Mouse (Mus musculus) liver, embryonic 14.5 days (tissue): ENCODE data around the gene Maea. TPM values are rescaled to one million over a fixed set of nuclear protein-coding genes. Genes with fewer than 3 reads are reported as not detected.
"Not testable (repeated sequence)": the region's sequence is repeated elsewhere in the genome, so short reads cannot be mapped to it uniquely, and the experiment has no call there.

ENCODE experiments used
- ATAC-seq: fragments of 200-750 bp; cut with Nextera tagmentation; 2 replicates; pipeline ENCODE4 v1.8.0; 2017; ENCODE audit warnings: moderate number of reproducible peaks, mild to moderate bottlenecking, moderate library complexity; ENCODE audit not compliant: insufficient read depth
- DNase-seq, 3 experiments: peaks; one replicate each; pipeline ENCODE4 v3.0.0-alpha.2; 2012 to 2013; ENCODE audit warnings: low read depth in 3 of 3, low spot score in 3 of 3
- H3K27ac ChIP-seq: fragments of 300-500 bp; sonication (generic); 2 replicates; pipeline ENCODE4 v1.5.1; 2014; ENCODE audit warnings: moderate library complexity, mild to moderate bottlenecking, control low read depth, inconsistent platforms
- H3K27me3 ChIP-seq: fragments of 300-500 bp; sonication (generic); 2 replicates; pipeline ENCODE4 v1.6.1; 2014; ENCODE audit warnings: mild to moderate bottlenecking, low read length, moderate library complexity; ENCODE audit not compliant: control insufficient read depth, insufficient read depth
- H3K36me3 ChIP-seq: fragments of 300-500 bp; sonication (generic); replicated peaks from 2 replicates; pipeline ENCODE4 v1.6.1; 2014; ENCODE audit warnings: low read depth; ENCODE audit not compliant: control insufficient read depth, insufficient read depth
- H3K4me1 ChIP-seq, 2 experiments: fragments of 200-500 bp in 1 of 2; fragments of 300-500 bp in 1 of 2; sonication (generic) in 1 of 2; replicated peaks; 2 replicates each; pipeline ENCODE4 v1.6.1; 2012 to 2014; ENCODE audit warnings: antibody characterized with exemption in 1 of 2, inconsistent platforms in 1 of 2, low read length in 1 of 2; ENCODE audit not compliant: control insufficient read depth in 2 of 2, insufficient read depth in 2 of 2
- H3K4me2 ChIP-seq: fragments of 300-500 bp; sonication (generic); 2 replicates; pipeline ENCODE4 v1.6.1; 2014; ENCODE audit warnings: low read depth, mild to moderate bottlenecking, control low read depth, moderate library complexity
- H3K4me3 ChIP-seq, 2 experiments: fragments of 200-500 bp in 1 of 2; fragments of 300-500 bp in 1 of 2; sonication (generic) in 1 of 2; 2 replicates each; pipeline ENCODE4 v1.5.1; 2012 to 2014; ENCODE audit warnings: low read depth in 2 of 2, low read length in 2 of 2, mild to moderate bottlenecking in 2 of 2, control low read depth in 1 of 2, inconsistent platforms in 1 of 2, moderate library complexity in 1 of 2; ENCODE audit not compliant: insufficient read depth in 1 of 2
- H3K9ac ChIP-seq: fragments of 300-500 bp; sonication (generic); replicated peaks from 2 replicates; pipeline ENCODE4 v1.6.1; 2014; ENCODE audit warnings: mild to moderate bottlenecking, control low read depth, moderate library complexity
- H3K9me3 ChIP-seq: fragments of 300-500 bp; sonication (generic); 2 replicates; pipeline ENCODE4 v1.6.1; 2016; ENCODE audit warnings: low read length, mixed read lengths; ENCODE audit not compliant: control insufficient read depth
- CTCF ChIP-seq: IDR thresholded peaks from 2 replicates; pipeline ENCODE4 v1.5.1; 2016; ENCODE audit warnings: antibody characterized with exemption, low read depth, control low read depth
- EP300 ChIP-seq: IDR thresholded peaks from 2 replicates; pipeline ENCODE4 v1.6.1; 2016; ENCODE audit warnings: antibody characterized with exemption, low read depth
- WGBS: fragments of 180-500 bp; shearing (Covaris S2); extraction: QIAGEN DNeasy Blood & Tissue Kit; methylation state at CpG from one replicate; pipeline ENCODE4 v1.1.7; 2014; ENCODE audit not compliant: insufficient replicate concordance; 5-methylcytosine and 5-hydroxymethylcytosine counted together
- polyA plus RNA-seq, 2 experiments: library from polyadenylated mRNA; depleted of rRNA in 1 of 2; stranded (reverse) in 1 of 2; unstranded in 1 of 2; fragments of >200 nt; fragmentation: Nextera tagmentation in 1 of 2; extraction: Ambion mirVana in 1 of 2; gene quantifications; 2 replicates each; pipeline versions ENCODE4 v1.2.1 to v1.2.3; 2012 to 2014

Gene Maea
- polyA plus RNA-seq, 2 experiments = 40.0 to 47.2 TPM

- no peak overlapping the region; a peak in 1 of 4 replicates for H3K4me3 ChIP-seq
- no peak for ATAC-seq
- no peaks in the 10 kb centered on the region for H3K9me3 ChIP-seq
- no peak for TF ChIP-seq CTCF
- no peak for TF ChIP-seq EP300
- no peak for DNase-seq
- peak overlapping the region; percentile 81 for H3K4me2 ChIP-seq
- H3K27ac ChIP-seq = no peak overlapping the region
- WGBS = 73% methylated on average over 8 of the region's 8 CpGs
- H3K27me3 ChIP-seq = no peaks in the 10 kb centered on the region
- peaks cover 2% of the 10 kb centered on the region; the same call in 1 of the 2 replicates for H3K36me3 ChIP-seq
- H3K4me1 ChIP-seq = peaks cover 10 to 16% of the 10 kb centered on the region in 2 experiments
- H3K9ac ChIP-seq = no peak overlapping the region
Measured at GRCm38 (mm10) chr5:33337206-33337605, 1.9 kb downstream of the Maea start.

GRCm38 (mm10) chr5:33341165-33341564, 5.9 kb downstream of the Maea start:
- TF ChIP-seq CTCF = no peak
- no peak for TF ChIP-seq EP300
- H3K9ac ChIP-seq = no peak overlapping the region
- H3K9me3 ChIP-seq = no peaks in the 10 kb centered on the region
- no peak for ATAC-seq
- H3K4me1 ChIP-seq = peaks cover 21 to 37% of the 10 kb centered on the region in 2 experiments
- no peak overlapping the region for H3K27ac ChIP-seq
- WGBS = 65% methylated on average over 6 of the region's 6 CpGs
- H3K36me3 ChIP-seq = peaks cover 2% of the 10 kb centered on the region; the same call in 1 of the 2 replicates
- H3K4me3 ChIP-seq = no peak overlapping the region
- no peak overlapping the region for H3K4me2 ChIP-seq
- no peaks in the 10 kb centered on the region for H3K27me3 ChIP-seq
- DNase-seq = no peak

GRCm38 (mm10) chr5:33342248-33342647, 6.9 kb downstream of the Maea start:
- WGBS = 47% methylated on average over 3 of the region's 3 CpGs
- H3K36me3 ChIP-seq, H3K9me3 ChIP-seq, ATAC-seq, H3K27me3 ChIP-seq, H3K9ac ChIP-seq, H3K27ac ChIP-seq, H3K4me2 ChIP-seq, DNase-seq, H3K4me3 ChIP-seq: not testable (repeated sequence)
- TF ChIP-seq CTCF = peak; percentile 47
- H3K4me1 ChIP-seq = peaks cover 16 to 28% of the 10 kb centered on the region in 2 experiments

GRCm38 (mm10) chr5:33342821-33343220, 7.5 kb downstream of the Maea start:
- Histone ChIP-seq H3K9me3 (no peaks in the 10 kb centered on the region), H3K4me3 (no peak overlapping the region), H3K4me2 (no peak overlapping the region), H3K36me3 (peaks cover 2% of the 10 kb centered on the region; the same call in 1 of the 2 replicates), H3K27me3 (no peaks in the 10 kb centered on the region), H3K27ac (no peak overlapping the region), H3K9ac (no peak overlapping the region), H3K4me1 (peaks cover 16 to 25% of the 10 kb centered on the region in 2 experiments)
- TF ChIP-seq CTCF = no peak
- TF ChIP-seq EP300 = no peak
- DNase-seq (no peak), ATAC-seq (no peak)

GRCm38 (mm10) chr5:33343571-33343970, 8.3 kb downstream of the Maea start:
- H3K9me3 ChIP-seq = no peaks in the 10 kb centered on the region
- DNase-seq = no peak
- ATAC-seq = no peak
- H3K27ac ChIP-seq = no peak overlapping the region
- no peak overlapping the region; the same call in 1 of the 2 replicates for H3K9ac ChIP-seq
- no peak overlapping the region for H3K4me2 ChIP-seq
- H3K4me3 ChIP-seq = no peak overlapping the region
- H3K27me3 ChIP-seq = no peaks in the 10 kb centered on the region
- H3K4me1 ChIP-seq = peaks cover 16 to 25% of the 10 kb centered on the region in 2 experiments
- no peaks in the 10 kb centered on the region for H3K36me3 ChIP-seq
- TF ChIP-seq CTCF = no peak
- TF ChIP-seq EP300 = no peak
